Mouse (Mus musculus): ENCODE measurements around the gene Ppp6r2.

Ppp6r2 gene

DNA sequence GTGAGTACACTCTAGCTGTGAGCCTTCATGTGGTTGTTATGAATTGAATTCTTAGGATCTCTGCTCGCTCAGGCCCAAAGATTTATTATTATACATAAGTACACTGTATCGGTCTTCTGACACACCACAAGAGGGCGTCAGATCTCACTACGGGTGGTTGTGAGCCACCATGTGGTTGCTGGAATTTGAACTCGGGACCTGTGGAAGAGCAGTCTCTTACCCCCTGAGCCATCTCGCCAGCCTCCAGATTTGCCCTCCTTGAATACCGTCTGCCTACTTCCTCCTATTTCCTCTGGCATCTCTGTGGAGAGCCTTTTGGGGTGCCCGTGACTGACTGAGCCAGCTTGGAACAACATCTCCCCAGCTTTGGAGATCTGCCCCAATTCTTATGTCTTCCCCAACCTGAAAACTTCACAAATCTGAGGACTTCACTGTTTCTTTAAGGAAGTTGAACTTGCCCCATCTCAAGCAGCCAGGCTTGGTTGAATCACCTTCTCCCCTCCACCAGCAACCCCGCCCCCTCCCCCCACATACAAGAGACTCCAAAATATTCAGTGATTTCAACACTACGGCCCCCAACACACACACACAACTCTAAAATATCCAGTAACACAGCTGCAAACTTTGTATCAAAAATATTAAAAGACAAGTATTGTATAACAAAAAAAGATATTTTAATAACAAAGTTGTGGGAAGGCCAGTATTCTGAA is 29.6 kb upstream of the Ppp6r2 start:
- DNase-seq (ENCODE audit: low read depth, low spot score) = no peak

DNA sequence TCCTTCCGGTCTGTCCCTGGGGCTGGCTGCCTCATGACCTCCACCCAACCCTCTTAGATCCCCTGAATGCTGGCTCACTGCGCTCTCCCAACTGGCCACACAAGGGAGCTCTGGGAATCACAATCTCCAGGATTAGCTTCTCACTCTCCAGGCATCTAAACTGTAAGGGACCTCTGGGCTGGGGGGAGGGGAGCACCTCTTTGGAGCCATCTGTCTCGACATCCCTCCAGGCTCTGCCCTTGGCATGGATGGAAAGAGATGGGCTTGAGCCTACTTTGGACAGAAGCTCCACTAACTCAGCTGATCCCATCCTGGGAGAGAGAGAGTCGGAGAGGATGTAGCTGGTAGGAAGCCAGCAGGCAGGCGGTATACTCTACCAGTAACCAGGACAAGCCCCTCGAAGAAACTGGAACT is 29.0 kb upstream of the Ppp6r2 start:
- no peak for DNase-seq (ENCODE audit: low read depth, low spot score)

DNA sequence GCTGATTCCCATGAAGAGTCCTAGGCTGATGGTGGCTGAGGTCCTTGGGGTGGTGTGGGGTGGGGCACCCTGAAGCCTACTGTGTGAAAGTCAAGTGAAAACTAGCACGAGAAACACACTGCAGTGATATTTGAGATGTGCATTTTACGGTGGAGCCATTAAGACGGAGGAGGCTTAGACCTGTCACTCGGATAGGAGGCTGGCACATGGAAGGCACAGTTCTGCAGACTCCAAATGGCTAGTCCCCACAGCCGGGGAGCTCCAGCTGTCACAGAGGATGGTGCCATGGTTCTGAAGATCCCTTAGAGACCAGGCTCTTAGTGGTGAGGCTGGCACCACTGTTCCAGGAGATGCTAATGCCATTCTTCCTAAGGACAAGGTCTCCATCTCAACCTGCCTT is 28.5 kb upstream of the Ppp6r2 start:
- no peak for DNase-seq (ENCODE audit: low read depth, low spot score)

DNA sequence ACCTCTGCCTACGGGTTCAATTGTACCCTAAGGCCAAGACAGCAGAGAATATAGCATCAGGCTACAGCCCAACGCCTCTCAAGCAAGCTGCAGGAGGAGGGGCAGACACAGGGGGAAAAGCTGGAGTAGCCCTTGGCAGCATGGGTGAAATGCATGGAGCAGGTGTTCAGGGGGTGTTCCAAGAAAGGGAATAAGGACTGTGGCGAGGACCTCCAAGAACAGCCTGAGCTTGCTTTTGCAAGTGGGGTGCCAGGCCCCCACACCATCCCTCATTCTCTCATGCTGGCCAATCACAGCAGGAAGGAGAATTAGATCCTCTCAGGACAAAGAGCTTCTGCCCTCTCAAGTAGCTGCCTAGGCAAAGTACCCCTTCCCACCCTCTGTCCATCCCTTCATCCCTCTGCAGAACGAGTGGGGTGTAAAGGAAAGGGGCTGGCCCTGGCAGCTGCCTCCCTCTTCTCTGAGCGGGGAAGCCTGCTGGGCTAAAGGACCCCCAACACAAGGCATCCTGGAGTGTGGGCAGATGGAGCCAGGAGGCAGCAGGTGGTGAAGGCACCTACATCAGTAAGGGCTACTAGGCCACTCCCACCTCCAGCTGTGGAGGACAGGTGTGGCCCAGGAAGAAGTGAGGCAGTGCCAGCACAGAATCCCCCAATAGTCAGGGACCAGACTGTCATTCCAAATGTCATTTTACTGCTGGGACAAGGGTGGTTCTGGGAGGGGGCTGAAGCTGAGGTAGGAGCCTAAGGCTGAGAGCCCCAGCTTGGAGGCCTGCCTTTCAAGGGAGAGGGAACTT is 27.0 kb upstream of the Ppp6r2 start:
- DNase-seq (ENCODE audit: low read depth, low spot score) = no peak

DNA sequence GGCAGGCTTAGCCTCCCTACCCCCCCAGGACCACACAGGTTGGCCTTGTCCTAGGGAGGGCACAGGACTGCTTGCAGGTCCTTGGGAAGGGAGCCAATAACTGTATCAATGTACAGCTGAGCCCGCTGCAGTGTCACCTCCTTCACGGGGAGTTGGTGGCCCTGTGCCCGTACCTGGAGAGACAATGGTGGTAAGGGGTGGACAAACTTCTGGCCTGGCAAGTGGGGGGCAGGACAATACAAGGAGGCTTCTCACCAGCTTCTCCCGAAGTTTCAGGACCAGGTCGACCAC is 26.5 kb upstream of the Ppp6r2 start:
- no peak for DNase-seq (ENCODE audit: low read depth, low spot score)

DNA sequence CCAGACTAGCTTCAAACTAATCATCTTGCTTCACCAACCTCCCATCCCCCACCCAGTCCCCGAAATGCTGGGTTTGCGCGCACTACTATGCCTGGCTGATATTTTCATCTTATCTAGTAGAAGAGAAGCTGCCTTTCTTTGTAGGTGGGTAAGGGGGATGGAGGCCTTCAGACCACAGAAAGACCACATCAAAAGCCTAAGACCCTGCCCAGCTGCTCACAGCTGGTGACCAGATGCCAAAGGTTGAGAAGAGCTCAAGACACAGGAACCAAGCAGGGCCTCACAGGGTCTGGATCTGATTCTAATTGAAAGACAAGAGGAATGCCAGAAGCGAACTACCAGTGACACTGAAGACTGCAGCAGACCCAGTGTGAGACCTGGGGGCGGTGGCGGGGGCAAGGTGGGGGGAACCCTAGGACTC is 16.1 kb upstream of the Ppp6r2 start:
- DNase-seq (ENCODE audit: low read depth, low spot score) = peak; percentile 78

DNA sequence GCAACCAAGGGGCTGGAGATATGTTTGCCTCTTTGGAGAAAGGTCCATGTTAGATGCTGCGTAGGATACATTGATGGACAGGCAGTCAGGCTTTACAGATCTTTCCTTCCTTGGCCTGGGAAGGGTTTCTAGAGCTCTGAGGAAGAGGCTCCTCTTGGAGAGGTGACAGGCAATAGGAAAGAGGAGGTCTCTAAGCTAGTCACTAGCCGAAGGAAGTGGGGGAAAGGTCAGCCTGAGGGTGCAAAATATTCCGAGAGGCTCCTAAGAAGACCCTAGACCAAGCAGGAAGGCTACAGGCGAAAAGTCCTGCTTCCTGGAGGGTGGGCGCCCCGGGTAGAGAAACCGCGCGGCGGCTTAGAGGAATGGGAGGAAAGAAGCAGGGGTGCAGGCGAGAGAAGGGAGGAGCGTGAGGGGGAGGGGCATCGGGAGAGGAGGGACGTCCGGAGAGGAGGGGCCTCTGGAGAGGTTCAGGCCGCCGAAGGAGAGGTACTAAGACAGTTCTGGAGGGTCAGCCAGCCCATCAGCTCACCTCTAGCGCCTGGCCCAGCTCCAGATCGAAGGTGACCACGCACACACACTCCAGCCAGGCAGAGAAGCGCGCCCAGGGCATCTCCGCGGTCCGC is 15.6 kb upstream of the Ppp6r2 start:
- DNase-seq (ENCODE audit: low read depth, low spot score) = peak; percentile 87

DNA sequence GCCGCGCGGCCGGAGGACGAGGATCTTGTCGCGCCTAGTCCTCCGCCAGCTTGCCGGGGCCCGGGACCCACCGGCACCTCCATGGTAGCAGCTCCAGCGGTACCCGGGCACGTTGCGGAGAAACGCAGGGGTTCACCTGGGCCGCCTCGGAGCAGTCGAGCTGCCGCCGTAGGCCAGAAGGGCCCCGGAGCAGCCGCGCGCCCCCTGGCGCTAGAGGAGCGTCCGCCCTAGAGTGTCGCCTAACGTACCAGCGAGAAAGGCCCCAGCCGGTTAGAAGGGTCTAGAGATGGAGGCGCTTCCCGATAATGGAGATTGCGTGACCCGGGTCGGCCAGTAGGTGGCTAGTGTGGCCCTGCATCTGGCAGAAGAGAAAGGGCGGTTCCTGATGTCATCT is 15.0 kb upstream of the Ppp6r2 start, which contains the start of gene Dennd6b:
Gene Dennd6b (minus strand): TSS at position 184 of the 394 bp plus-strand sequence.
- peak; percentile 96 for DNase-seq (ENCODE audit: low read depth, low spot score)

DNA sequence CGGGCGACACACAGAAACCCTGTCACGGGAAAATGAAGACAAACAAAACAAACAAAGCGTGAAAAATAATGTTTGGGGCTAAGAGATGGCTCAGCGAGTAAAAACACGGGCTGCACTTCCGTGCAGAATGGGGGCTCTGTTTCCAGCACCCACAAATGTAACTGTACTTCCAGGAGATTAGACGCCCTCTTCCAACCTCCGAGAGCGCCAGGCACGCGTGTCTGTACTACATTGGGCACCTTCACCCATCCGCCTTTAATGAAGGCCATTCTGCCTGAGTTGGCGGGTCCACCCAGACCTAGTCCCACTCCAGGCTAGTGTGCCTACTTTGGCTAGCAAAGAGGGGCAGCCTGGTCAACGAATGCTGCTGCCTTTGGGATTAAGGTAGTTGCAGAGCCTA is 14.3 kb upstream of the Ppp6r2 start:
- no peak for DNase-seq (ENCODE audit: low read depth, low spot score)

DNA sequence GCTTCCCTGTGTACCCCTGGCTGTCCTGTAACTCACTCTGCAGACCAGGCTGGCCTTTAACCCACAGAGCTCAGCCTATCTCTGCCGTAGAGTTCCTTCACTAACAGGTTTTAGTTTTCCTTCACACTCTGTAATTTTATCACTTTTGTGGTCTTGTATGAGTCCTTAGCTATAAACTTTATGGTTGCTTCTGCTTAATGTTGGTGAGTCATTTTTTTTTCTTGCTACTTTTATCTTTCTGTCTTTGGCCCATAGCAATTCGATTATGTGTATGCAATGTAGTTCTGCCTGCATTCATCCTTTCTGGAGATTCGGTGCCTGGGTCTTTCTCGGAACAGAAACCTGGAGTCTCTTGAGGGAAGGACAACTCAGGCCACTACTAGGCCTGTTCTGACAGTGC is 3.9 kb upstream of the Ppp6r2 start:
- no peak for DNase-seq (ENCODE audit: low read depth, low spot score)

DNA sequence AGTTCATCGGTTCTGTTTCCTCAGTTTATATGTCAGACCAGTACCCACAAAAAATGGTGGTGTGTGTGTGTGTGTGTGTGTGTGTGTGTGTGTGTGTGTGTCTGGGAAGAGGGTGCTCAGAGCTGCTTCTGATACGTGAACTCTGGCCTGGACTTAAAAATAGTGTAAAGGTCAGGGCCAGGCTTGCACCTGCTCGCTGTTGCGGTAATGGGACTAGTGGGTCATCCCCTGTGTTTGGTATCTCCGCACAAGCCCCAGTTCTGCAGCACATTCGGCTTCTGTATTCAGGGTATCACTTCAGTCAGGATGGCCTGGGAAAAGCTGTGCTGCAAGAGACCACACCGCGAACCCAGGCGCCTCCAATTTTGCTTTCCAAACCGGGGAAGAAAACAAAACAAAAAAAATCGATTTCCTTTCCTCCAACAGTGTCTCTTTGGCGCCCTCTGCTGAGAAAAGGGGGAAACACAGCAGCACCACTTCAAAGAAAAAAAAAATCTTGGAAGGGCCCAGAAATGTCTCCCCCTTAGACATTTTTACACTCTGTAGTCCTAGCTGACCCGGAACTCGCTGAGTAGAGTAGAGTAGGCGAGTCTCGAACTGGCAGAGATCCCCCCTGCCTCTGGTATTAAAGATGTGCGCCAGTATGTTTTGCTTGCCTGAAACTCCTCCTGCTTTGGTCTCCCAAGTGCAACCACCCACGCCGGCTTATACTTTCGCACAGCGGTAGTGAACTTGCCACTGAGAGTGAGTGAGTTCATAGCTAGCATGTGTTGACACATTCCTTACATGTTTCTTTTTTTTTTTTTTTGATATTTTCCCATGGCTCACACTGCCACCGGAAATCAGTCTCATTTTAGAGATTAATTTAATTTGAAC is 1.2 kb upstream of the Ppp6r2 start:
- peak; percentile 91 for DNase-seq (ENCODE audit: low read depth, low spot score)

DNA sequence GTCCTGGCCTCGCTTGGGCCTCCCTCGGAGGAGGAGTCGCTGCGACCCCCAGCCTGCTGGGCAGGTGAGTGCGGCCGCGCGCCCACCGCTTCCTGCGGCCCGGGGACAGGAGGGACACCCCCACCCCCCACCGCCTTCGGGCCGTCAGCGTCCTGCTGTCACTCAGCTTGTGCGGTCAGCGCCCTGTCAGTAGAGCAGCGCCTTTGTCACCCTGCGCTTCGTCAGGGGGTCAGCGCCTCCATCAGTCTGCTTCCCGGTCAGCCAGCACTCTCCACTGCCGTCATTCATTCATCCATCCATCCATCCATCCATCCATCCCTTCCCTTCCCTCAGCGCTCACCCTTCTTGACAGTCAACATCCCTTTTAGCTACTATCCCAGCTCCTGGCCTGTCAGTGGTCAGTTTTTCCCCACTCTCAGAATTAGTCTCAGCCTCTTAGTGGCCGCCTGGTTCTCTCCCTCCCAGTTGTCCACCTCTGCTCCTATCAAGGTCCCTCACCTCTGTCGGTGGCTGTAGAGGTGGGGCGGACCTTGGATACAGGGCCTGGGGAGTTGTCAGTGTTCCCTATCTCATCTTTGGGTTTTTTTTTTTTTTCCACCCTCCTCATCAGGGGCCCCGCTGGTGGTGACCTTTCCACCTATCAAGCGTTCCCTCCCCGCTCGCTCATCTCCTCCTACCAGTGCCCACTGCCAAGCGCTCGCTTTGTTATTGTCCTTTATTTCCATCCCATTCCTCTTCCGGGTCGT is 536 bp downstream of the Ppp6r2 start:
- DNase-seq (ENCODE audit: low read depth, low spot score) = peak; percentile 6

DNA sequence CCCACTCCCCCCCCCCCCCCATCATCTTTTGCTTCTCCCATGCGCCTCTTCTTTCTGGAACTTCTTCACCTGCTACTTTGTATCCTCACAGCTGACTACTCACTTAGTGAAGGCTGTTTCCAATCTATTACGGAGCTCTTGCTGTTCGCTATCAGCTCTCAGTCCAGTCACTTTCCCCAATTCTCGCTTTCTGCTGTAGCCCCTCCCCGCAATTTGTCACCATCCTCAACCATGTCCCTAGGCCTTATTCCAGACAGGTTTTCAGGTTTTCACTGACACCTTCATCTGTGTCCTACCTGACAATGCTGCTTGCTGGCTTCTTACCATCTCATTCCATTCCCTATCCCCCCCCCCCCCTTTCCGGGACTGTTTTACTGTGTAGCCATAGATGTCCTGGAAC is 1.1 kb downstream of the Ppp6r2 start:
- DNase-seq (ENCODE audit: low read depth, low spot score) = no peak

DNA sequence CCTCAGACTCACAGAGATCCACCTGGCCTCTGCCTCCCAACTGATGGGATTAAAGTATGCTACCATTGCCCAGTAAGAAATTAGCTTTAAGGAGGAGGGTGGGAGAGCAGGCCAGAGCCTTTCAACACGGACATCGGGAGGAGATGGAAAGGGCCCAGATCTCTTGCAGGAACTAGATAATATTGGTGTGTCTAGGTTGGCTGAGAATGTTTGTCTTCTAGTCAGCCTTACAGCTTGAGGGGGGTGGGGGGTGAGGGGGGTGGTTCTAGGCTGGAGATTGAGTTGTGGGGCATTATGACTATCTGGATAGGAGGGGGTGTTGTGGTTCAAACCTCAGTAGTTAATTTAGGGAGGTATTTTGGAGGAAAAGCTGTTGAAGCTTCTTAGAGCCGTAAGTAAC is 2.2 kb downstream of the Ppp6r2 start:
- DNase-seq (ENCODE audit: low read depth, low spot score) = no peak

DNA sequence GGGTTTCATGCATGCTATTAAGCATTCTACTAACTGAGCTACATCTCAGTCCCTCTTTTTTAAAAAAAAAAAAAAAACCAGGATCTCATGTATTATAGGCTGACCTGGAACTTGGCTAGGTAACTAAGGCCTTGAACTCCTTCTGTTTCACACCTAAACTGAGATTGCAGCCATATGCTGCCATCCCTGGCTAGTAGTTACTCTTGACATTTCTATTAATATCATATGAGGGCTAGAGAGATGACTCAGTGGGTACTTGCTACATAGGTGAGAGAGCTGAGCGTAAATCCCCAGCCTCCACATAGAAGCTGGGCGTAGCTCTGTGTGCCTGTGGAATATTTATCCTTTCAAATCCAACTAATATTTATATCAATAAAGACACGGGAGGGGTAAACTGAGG is 3.6 kb downstream of the Ppp6r2 start:
- DNase-seq (ENCODE audit: low read depth, low spot score) = no peak

DNA sequence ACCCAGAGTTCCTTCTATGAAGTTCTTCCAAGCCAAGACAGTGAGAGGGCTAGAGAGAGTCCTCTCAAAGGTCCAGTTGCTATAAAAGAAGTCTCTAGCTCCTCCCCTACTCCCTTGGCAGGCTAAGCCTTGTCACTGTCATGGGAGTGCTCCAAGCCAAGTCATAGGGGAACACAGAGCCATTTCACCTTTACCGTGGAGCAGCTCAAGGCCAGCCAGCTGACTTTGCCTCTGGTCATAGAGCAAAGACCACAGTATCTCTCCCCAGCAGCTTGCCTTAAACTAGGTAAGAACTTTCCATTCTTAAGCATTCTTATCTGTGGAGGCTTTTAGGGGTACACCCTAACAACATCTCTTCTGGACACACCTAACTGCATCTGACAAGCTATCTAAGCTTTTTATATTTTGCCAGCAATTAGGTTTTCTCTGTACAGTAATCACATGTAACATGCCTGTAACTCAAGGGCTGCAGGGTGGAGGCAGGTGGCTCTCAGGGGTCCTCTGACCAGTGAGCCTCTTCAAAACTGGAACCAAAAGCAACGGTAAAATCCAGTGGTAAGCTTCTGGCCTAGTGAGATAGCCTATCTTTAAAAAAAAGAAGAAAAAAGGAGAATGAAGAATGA is 4.4 kb downstream of the Ppp6r2 start:
- DNase-seq (ENCODE audit: low read depth, low spot score) = no peak

DNA sequence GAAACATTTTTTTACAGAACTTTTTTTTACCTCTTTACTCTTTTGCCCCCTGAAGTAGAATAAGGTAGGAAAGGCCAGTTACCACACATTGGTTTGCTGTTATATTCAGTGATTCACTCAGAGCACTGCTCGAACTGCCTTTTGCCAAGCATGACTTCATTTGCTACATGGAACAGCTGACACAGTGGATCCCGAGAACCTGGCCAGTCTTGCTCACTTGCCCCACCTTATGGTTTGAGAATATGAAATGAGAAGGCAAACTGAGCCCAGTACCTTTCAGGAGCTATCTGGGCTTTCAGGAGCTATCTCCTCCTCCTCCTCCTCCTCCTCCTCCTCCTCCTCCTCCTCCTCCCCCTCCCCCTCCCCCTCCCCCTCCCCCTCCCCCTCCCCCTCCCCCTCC is 22.2 kb downstream of the Ppp6r2 start:
- DNase-seq (ENCODE audit: low read depth, low spot score) = no peak

DNA sequence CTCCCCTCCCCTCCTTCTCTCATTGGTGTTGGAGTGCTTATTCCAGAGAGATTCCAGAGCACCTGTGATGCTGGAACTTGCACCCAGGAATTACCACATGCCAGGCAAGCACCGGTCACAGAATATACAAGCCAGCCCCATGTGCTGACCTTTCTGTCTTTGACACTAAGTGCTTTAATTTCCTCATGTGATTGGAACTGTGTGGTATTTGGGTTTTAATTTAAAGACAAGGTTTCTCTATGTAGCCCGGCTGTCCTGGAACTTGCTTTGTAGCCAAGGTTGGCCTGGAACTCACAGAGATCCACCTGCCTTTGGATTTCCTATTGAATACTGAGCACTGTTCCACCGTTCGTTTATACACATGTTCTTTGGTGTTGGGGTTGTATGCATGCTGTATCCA is 22.7 kb downstream of the Ppp6r2 start:
- no peak for DNase-seq (ENCODE audit: low read depth, low spot score)

DNA sequence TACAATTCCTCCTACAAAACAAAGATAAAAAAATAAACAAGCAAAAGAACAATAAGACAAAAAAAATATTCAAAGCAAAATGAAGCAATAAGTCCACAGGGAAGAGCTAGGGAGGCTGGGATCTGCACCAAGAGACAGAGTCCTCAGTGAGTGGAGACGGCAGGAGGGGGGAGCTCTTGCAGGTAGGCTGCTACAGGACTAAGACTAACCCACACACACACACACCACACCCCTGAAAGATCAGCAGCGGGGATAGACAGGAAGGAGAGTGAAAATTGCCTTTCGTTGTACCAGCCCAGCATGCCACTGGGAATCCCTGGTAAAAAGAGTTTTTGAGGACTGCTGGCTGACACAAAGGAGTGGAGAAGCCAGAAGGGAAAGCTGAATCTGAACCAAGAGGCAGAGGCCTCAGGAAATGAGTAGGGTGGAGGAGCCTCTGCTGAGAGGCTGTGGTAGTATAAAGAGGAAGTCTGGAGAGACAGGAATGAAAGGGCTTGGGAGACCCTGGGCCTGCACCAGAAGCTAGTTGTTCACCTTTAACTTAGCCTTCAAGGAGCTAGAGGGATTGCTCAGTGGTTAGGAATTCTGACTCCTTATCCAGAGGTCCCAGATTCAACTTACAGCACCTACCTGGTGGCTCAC is 28.5 kb downstream of the Ppp6r2 start:
- no peak for DNase-seq (ENCODE audit: low read depth, low spot score)

DNA sequence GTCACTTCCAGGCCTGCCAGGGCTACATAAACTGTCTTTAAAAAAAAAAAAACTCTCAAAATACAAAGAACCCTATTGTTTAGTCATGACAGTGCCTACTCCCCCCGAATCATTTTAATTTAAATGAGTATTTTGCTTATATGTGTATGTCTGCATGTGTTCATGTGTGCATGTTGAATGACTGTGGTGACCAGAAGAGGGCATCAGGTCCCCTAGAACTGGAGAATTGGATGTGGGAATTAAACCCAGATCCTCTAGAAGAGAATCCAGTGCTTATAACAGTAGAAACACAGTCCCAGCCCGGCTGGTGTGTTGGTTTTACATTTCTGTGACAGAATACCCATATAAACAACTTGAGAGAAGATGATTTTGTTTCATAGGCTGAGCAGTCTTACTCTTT is 29.7 kb downstream of the Ppp6r2 start:
- no peak for DNase-seq (ENCODE audit: low read depth, low spot score)
